Mouse (Mus musculus) MEL (cell line): Measurements from ENCODE around the gene Clca2. TPM values are rescaled to one million over a fixed set of nuclear protein-coding genes. Genes with fewer than 3 reads are reported as not detected.
A peak's percentile ranks its signal among the peaks of the same experiment; 100 is the strongest.

Experiments
- DNase-seq: peaks from one replicate; pipeline ENCODE4 v3.0.0; 2011; ENCODE audit warnings: low read depth, low spot score
- H3K27ac ChIP-seq: 2 replicates; pipeline ENCODE4 v1.5.1; 2012; ENCODE audit warnings: low read depth, mild to moderate bottlenecking, control low read depth, low read length, moderate library complexity; ENCODE audit not compliant: control insufficient read depth
- H3K27me3 ChIP-seq, 2 experiments: fragments of 150-350 bp in 1 of 2; sonication (generic) in 1 of 2; 2 replicates each; pipeline ENCODE4 v1.6.1; 2012; ENCODE audit warnings: low read length in 2 of 2, mild to moderate bottlenecking in 2 of 2, improper control_type of control experiment in 1 of 2, moderate library complexity in 1 of 2; ENCODE audit not compliant: insufficient read depth in 2 of 2, control insufficient read depth in 1 of 2
- H3K36me3 ChIP-seq, 2 experiments: 2 replicates each; pipeline ENCODE4 v1.6.1; 2012 to 2014; ENCODE audit warnings: low read length in 2 of 2, improper control_type of control experiment in 1 of 2, inconsistent platforms in 1 of 2, mild to moderate bottlenecking in 1 of 2; ENCODE audit not compliant: insufficient read depth in 2 of 2, control insufficient read depth in 1 of 2
- H3K4me1 ChIP-seq, 2 experiments: fragments of 150-350 bp in 1 of 2; sonication (generic) in 1 of 2; 2 replicates each; pipeline ENCODE4 v1.6.1; 2012; ENCODE audit warnings: low read length in 2 of 2, improper control_type of control experiment in 1 of 2, mild to moderate bottlenecking in 1 of 2; ENCODE audit not compliant: insufficient read depth in 2 of 2, control insufficient read depth in 1 of 2
- H3K4me3 ChIP-seq, 2 experiments: fragments of 150-350 bp in 1 of 2; sonication (generic) in 1 of 2; 2 replicates each; pipeline ENCODE4 v1.5.1; 2012; ENCODE audit warnings: low read depth in 2 of 2, low read length in 2 of 2, mild to moderate bottlenecking in 2 of 2, moderate library complexity in 2 of 2, control low read depth in 1 of 2, improper control_type of control experiment in 1 of 2; ENCODE audit not compliant: control insufficient read depth in 1 of 2, insufficient read depth in 1 of 2
- H3K79me2 ChIP-seq: 2 replicates; pipeline ENCODE4 v1.6.1; 2012; ENCODE audit warnings: mild to moderate bottlenecking, low read length, moderate library complexity; ENCODE audit not compliant: control insufficient read depth, poor library complexity, insufficient read depth
- H3K9ac ChIP-seq: 2 replicates; pipeline ENCODE4 v1.6.1; 2012; ENCODE audit warnings: low read depth, mild to moderate bottlenecking, control low read depth, low read length, moderate library complexity; ENCODE audit not compliant: control insufficient read depth, poor library complexity, severe bottlenecking
- H3K9me3 ChIP-seq: fragments of 150-350 bp; sonication (generic); replicated peaks from 2 replicates; pipeline ENCODE4 v1.6.1; 2012; ENCODE audit warnings: mild to moderate bottlenecking, low read length, improper control_type of control experiment, moderate library complexity; ENCODE audit not compliant: insufficient read depth
- BHLHE40 ChIP-seq: IDR thresholded peaks from 2 replicates; pipeline ENCODE4 v1.6.1; 2012; ENCODE audit warnings: low read depth, mild to moderate bottlenecking, inconsistent platforms, low read length, improper control_type of control experiment, borderline replicate concordance
- CHD1 ChIP-seq: IDR thresholded peaks from 2 replicates; pipeline ENCODE4 v1.6.1; 2012; ENCODE audit warnings: low read depth, mild to moderate bottlenecking, inconsistent platforms, low read length, improper control_type of control experiment
- CHD2 ChIP-seq: IDR thresholded peaks from 2 replicates; pipeline ENCODE4 v1.6.1; 2011; ENCODE audit warnings: low read length, improper control_type of control experiment
- CTCF ChIP-seq, 3 experiments: IDR thresholded peaks in 2 of 3; conservative IDR thresholded peaks in 1 of 3; 2 replicates each; pipeline ENCODE4 v1.5.1; 2011 to 2012; ENCODE audit warnings: low read length in 3 of 3, low read depth in 2 of 3, mild to moderate bottlenecking in 2 of 3, improper control_type of control experiment in 1 of 3, inconsistent platforms in 1 of 3, mixed read lengths in 1 of 3, moderate library complexity in 1 of 3; ENCODE audit not compliant: control insufficient read depth in 1 of 3, insufficient read depth in 1 of 3, poor library complexity in 1 of 3, severe bottlenecking in 1 of 3
- E2F4 ChIP-seq: IDR thresholded peaks from 2 replicates; pipeline ENCODE4 v1.6.1; 2011; ENCODE audit warnings: low read depth, low read length, improper control_type of control experiment, borderline replicate concordance
- ELF1 ChIP-seq: IDR thresholded peaks from 2 replicates; pipeline ENCODE4 v1.6.1; 2014; ENCODE audit warnings: low read depth, mild to moderate bottlenecking, inconsistent platforms, low read length, improper control_type of control experiment, moderate library complexity
- EP300 ChIP-seq, 2 experiments: IDR thresholded peaks; 2 replicates each; pipeline ENCODE4 v1.6.1; 2011; ENCODE audit warnings: improper control_type of control experiment in 2 of 2, low read length in 2 of 2, low read depth in 1 of 2, mild to moderate bottlenecking in 1 of 2
- ETS1 ChIP-seq: IDR thresholded peaks from 2 replicates; pipeline ENCODE4 v1.6.1; 2012; ENCODE audit warnings: low read depth, mild to moderate bottlenecking, inconsistent platforms, low read length, improper control_type of control experiment, moderate library complexity
- GATA1 ChIP-seq: IDR thresholded peaks from 2 replicates; pipeline ENCODE4 v1.6.1; 2011; ENCODE audit warnings: low read depth, low read length, improper control_type of control experiment
- HCFC1 ChIP-seq: IDR thresholded peaks from 2 replicates; pipeline ENCODE4 v1.6.1; 2012; ENCODE audit warnings: low read depth, mild to moderate bottlenecking, inconsistent platforms, low read length, improper control_type of control experiment, moderate library complexity
- JUND ChIP-seq: IDR thresholded peaks from 2 replicates; pipeline ENCODE4 v1.6.1; 2011; ENCODE audit warnings: low read depth, mild to moderate bottlenecking, improper control_type of control experiment, low read length
- KAT2A ChIP-seq: conservative IDR thresholded peaks from 2 replicates; pipeline ENCODE4 v1.6.1; 2012; ENCODE audit warnings: low read depth, low read length, improper control_type of control experiment, inconsistent platforms
- MAX ChIP-seq: IDR thresholded peaks from 2 replicates; pipeline ENCODE4 v1.6.1; 2011; ENCODE audit warnings: low read length, improper control_type of control experiment
- MEF2A ChIP-seq: IDR thresholded peaks from 2 replicates; pipeline ENCODE4 v1.6.1; 2014; ENCODE audit warnings: low read depth, mild to moderate bottlenecking, inconsistent platforms, low read length, improper control_type of control experiment; ENCODE audit not compliant: poor library complexity, insufficient replicate concordance, severe bottlenecking; ENCODE audit errors: extremely low read depth
- MXI1 ChIP-seq: IDR thresholded peaks from 2 replicates; pipeline ENCODE4 v1.6.1; 2011; ENCODE audit warnings: mild to moderate bottlenecking, low read depth, low read length, improper control_type of control experiment
- MYB ChIP-seq: IDR thresholded peaks from 2 replicates; pipeline ENCODE4 v1.6.1; 2011; ENCODE audit warnings: mild to moderate bottlenecking, low read depth, low read length, improper control_type of control experiment
- MYC ChIP-seq: IDR thresholded peaks from 2 replicates; pipeline ENCODE4 v1.6.1; 2011; ENCODE audit warnings: low read depth, mild to moderate bottlenecking, low read length, improper control_type of control experiment, moderate library complexity
- NELFE ChIP-seq: IDR thresholded peaks from 2 replicates; pipeline ENCODE4 v1.6.1; 2011; ENCODE audit warnings: low read depth, low read length, improper control_type of control experiment
- NRF1 ChIP-seq: IDR thresholded peaks from 2 replicates; pipeline ENCODE4 v1.6.1; 2014; ENCODE audit warnings: low read depth, mild to moderate bottlenecking, inconsistent platforms, low read length, improper control_type of control experiment, moderate library complexity; ENCODE audit not compliant: poor library complexity, insufficient read depth, severe bottlenecking
- POLR2AphosphoS5 ChIP-seq: IDR thresholded peaks from 2 replicates; pipeline ENCODE4 v1.6.1; 2012; ENCODE audit warnings: low read depth, borderline replicate concordance, mild to moderate bottlenecking, inconsistent platforms, low read length, moderate library complexity, mixed read lengths
- RCOR1 ChIP-seq: IDR thresholded peaks from 2 replicates; pipeline ENCODE4 v1.6.1; 2012; ENCODE audit warnings: low read depth, mild to moderate bottlenecking, inconsistent platforms, low read length, improper control_type of control experiment
- SMC3 ChIP-seq: IDR thresholded peaks from 2 replicates; pipeline ENCODE4 v1.6.1; 2011; ENCODE audit warnings: low read depth, low read length, improper control_type of control experiment
- TAL1 ChIP-seq: IDR thresholded peaks from 2 replicates; pipeline ENCODE4 v1.6.1; 2012; ENCODE audit warnings: mild to moderate bottlenecking, inconsistent platforms, low read length, moderate library complexity, mixed read lengths
- TBP ChIP-seq: IDR thresholded peaks from 2 replicates; pipeline ENCODE4 v1.8.0; 2011; ENCODE audit warnings: low read depth, low read length, improper control_type of control experiment
- TCF12 ChIP-seq: IDR thresholded peaks from 2 replicates; pipeline ENCODE4 v1.6.1; 2014; ENCODE audit warnings: low read depth, mild to moderate bottlenecking, inconsistent platforms, low read length, improper control_type of control experiment, moderate library complexity
- USF1 ChIP-seq: IDR thresholded peaks from 2 replicates; pipeline ENCODE4 v1.6.1; 2014; ENCODE audit warnings: low read depth, mild to moderate bottlenecking, inconsistent platforms, low read length, improper control_type of control experiment, moderate library complexity
- USF2 ChIP-seq, 2 experiments: IDR thresholded peaks; 2 replicates each; pipeline ENCODE4 v1.6.1; 2011 to 2012; ENCODE audit warnings: improper control_type of control experiment in 2 of 2, low read length in 2 of 2, borderline replicate concordance in 1 of 2, inconsistent platforms in 1 of 2, low read depth in 1 of 2, mild to moderate bottlenecking in 1 of 2; ENCODE audit not compliant: insufficient read depth in 1 of 2
- ZKSCAN1 ChIP-seq: IDR thresholded peaks from 2 replicates; pipeline ENCODE4 v1.6.1; 2012; ENCODE audit warnings: low read depth, mild to moderate bottlenecking, inconsistent platforms, low read length, improper control_type of control experiment, moderate library complexity
- ZMIZ1 ChIP-seq: IDR thresholded peaks from 2 replicates; pipeline ENCODE4 v1.6.1; 2012; ENCODE audit warnings: low read depth, mild to moderate bottlenecking, inconsistent platforms, low read length, improper control_type of control experiment, moderate library complexity
- ZNF384 ChIP-seq: IDR thresholded peaks from 2 replicates; pipeline ENCODE4 v1.6.1; 2012; ENCODE audit warnings: low read depth, mild to moderate bottlenecking, inconsistent platforms, low read length, improper control_type of control experiment
- polyA plus RNA-seq, 2 experiments: library from polyadenylated mRNA; stranded (reverse) in 1 of 2; unstranded in 1 of 2; fragments of >175 nt in 1 of 2; fragments of >200 nt in 1 of 2; gene quantifications; 2 replicates each; pipeline versions ENCODE4 v1.2.1 to v1.2.4; 2012; ENCODE audit warnings: low replicate concordance in 2 of 2, low read depth in 1 of 2; ENCODE audit not compliant: insufficient read length in 2 of 2, insufficient read depth in 1 of 2, missing spikeins in 1 of 2
- total RNA-seq: library from RNA; depleted of rRNA; stranded (reverse); fragments of 300-350 nt; gene quantifications from 2 replicates; pipeline ENCODE4 v1.2.3, GENCODE M21; 2012

The Clca2 gene
- total and polyA plus RNA-seq, 3 experiments = not detected

DNA sequence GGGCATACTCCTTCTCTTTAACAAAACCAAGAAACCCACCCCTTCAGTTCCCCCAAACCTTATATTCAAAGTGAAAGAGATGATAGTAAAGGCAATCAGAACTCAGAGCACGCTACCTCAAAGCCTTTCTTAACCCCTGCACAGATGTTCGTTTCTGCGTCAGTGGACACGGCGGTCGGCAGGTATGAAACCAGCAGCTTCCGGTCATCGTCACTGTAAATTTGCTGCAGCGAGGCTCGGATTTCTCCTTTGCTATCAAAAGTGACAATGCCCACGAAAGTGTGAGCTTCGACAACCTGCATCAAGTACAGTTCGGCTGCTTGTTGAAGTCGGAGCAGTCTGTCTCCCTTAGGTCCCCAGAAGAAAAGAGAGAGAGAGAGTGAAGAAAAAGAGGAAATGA, 13.1 kb downstream of the Clca2 start:
- no peak overlapping the region for H3K9ac ChIP-seq
- no peaks in the 10 kb centered on the region for H3K27me3 ChIP-seq
- no peak overlapping the region for H3K4me3 ChIP-seq
- no peak for DNase-seq
- H3K9me3 ChIP-seq = no peaks in the 10 kb centered on the region
- H3K4me1 ChIP-seq = no peaks in the 10 kb centered on the region
- H3K36me3 ChIP-seq = peaks cover 0 to 3% of the 10 kb centered on the region in 2 experiments; a peak in 2 of 4 replicates
- H3K79me2 ChIP-seq = no peaks in the 10 kb centered on the region
- no peak overlapping the region for H3K27ac ChIP-seq
- TF ChIP-seq MAX (no peak), HCFC1 (no peak), ZNF384 (no peak), TCF12 (no peak), TAL1 (no peak), CHD1 (no peak)

DNA sequence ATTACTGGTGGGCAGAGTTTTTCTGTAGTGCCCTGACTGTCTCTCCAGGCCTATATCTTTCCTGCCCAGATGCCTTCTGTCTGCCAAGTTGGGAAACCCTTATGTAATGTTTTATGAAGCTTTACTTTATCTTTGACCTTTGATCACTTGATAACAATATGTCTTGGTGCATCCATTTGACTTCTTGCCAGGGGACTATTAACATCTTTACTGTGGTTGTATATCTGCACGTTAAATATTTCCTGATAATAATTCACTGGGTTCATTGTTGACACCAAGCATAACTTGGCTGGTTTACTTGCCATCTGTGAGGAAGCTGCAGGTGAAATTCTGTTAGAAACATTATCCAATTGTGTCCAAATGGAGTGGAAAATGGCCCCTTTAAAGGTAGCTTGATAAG, 16.2 kb downstream of the Clca2 start:
- no peak overlapping the region for H3K9ac ChIP-seq
- no peak overlapping the region for H3K27ac ChIP-seq
- H3K27me3 ChIP-seq = no peaks in the 10 kb centered on the region
- no peak overlapping the region for H3K4me3 ChIP-seq
- peak; percentile 8 for DNase-seq
- TF ChIP-seq ETS1 (peak; percentile 68; the same call in 1 of the 2 replicates), TBP (no peak), ZNF384 (no peak), ZMIZ1 (no peak), NRF1 (no peak), RCOR1 (no peak), MEF2A (no peak), KAT2A (no peak), TCF12 (peak; percentile 84), MYB (no peak), SMC3 (no peak), CHD2 (no peak), E2F4 (no peak), USF1 (no peak), MYC (no peak), BHLHE40 (no peak), ZKSCAN1 (no peak), USF2 (IDR thresholded peaks at IDR 0.05; ENCODE audit: borderline replicate concordance in 1 of 2, insufficient read depth in 1 of 2, low read depth in 1 of 2, low read length in 2 of 2) (no peak), HCFC1 (no peak), ELF1 (no peak), CTCF (IDR thresholded peaks at IDR 0.05 in 2 of 3, conservative IDR thresholded peaks at IDR 0.05 in 1 of 3; ENCODE audit: control insufficient read depth in 1 of 3, insufficient read depth in 1 of 3, low read depth in 2 of 3, low read length in 3 of 3, poor library complexity in 1 of 3, severe bottlenecking in 1 of 3) (no peak), POLR2AphosphoS5 (no peak), JUND (no peak), MXI1 (no peak), TAL1 (no peak), CHD1 (no peak), NELFE (no peak), GATA1 (peak; percentile 45), EP300 (IDR thresholded peaks at IDR 0.05; ENCODE audit: low read depth in 1 of 2, low read length in 2 of 2) (peak; percentile 47 to 64), MAX (no peak)
- H3K4me1 ChIP-seq = no peaks in the 10 kb centered on the region
- peaks cover 0 to 3% of the 10 kb centered on the region in 2 experiments; a peak in 2 of 4 replicates for H3K36me3 ChIP-seq
- H3K79me2 ChIP-seq = no peaks in the 10 kb centered on the region
- no peaks in the 10 kb centered on the region for H3K9me3 ChIP-seq
